Mouse (Mus musculus): Measurements from ENCODE around the gene C2cd5. TPM values are rescaled to one million over a fixed set of nuclear protein-coding genes. Genes with fewer than 3 reads are reported as not detected.
"Not testable (repeated sequence)": the region's sequence is repeated elsewhere in the genome, so short reads cannot be mapped to it uniquely, and the experiment has no call there.

Gene C2cd5
- polyA plus RNA-seq (2017; shearing (Covaris generic)), result 10 to 100 TPM; 50.1 to 82.6 (median 80.9) TPM

DNA sequence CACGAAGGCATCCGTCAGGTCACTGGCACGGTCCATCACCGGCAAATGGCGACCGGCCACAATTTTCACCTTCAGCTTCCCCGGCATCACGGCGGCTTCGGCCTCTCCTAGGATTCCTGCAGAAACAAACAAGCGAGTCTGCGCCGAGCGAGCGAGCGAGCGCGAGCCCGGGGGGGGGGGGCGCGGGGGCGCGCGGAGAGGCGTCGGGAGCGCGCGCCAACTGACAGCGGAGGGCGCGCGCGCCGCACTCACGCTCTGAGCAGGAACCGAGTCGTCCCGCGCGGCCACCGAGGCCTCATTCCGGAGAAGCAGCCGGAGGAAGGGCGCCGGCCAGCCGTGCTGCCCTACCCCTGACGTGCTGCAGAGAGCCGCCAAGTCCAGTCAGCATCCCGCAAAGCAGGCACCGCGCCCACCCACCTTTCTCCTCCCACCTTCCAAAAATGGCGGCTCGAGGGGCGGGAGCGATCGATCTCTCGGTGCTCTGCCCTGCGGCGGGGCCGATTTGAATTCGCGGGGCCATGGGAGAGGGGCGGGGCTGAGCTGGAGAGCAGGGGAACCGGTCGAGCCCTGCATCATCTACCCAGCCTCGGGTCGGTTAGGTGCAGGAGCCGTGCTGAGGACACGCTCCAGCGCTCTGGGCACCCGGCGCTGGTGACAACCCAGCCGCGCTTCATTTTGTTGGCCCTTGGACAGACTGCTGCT lies at the start of gene C2cd5:
Gene C2cd5, minus strand, starts transcription at position 461 of the 702 bp plus-strand sequence.
- ATAC-seq, result peak; percentile 93

DNA sequence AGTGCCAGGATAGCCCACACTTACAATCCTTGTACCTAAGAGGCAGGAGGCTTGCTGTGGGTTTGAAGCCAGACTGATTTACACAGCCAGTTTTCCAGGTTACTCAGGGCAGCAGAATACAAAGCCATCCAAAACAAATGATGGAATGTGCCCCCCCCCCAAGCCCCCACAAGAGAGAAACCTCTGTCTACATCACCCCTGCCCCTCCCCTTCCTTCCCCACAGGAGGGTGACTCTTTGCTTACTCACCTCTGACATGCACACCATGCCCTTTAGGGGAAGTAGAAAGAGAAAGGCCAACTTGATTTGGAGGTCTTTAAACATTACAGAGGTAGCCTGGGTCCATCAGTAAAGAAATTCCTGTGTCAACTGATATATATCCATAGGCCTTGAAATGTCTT lies 48.9 kb upstream of the C2cd5 start:
- ATAC-seq, result no peak

DNA sequence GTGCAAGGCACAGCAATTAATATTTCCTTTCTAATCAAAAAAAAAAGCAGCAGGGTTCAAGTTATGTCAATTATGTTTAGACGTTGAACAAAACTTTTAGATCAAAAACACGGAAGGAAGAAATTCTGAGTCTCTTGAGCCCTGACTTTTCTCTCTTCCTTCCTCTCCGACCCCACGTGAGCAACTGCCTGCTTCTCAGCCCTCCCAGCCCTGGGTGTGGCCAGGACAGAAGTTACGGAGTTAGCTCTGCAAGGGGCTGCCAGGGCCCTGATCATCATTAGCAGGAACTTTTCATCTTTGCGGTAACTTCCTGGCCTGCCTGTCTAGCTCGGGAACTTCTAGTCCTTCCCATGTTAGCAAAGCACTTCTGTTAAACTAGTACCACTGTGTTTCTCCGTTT lies 46.8 kb upstream of the C2cd5 start:
- ATAC-seq, result peak; percentile 77

DNA sequence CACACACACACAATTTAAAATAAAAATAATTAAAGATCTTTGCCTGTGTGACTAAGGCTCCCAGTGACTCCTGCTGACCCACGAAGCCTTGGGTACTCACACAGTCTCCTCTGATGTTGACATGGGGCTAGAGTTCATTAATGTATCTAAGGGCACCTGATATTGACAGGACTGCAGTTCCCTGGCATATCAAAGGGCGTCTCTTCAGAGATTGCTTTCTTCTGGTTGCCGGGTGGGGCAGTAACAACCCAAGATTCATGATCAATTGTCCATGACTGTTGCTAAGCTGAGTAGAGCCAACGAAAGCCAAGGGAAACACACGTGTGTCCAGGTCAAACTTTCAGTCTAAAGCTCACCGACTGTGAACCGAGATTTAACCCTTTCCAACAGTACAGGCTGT lies 45.1 kb upstream of the C2cd5 start:
- ATAC-seq, result no peak

DNA sequence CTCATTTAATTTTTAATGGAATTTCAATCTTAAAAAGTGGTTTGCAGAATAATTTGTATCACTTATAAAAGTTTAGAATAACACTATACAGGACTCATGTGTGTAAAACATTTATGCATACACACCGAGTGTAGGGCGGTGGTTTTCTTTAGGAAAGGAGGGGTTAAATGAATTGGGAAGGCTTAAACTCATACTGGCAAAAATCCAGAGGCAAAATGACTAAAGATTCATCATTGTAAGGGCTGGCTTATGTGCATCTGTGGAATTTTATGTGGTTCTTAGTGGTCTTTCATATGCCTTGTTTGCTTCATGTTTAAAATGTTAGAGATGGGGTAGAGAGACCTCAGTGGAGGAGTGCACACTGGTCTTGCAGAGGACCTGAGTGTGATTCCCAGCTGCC lies 44.6 kb upstream of the C2cd5 start:
- no peak for ATAC-seq

DNA sequence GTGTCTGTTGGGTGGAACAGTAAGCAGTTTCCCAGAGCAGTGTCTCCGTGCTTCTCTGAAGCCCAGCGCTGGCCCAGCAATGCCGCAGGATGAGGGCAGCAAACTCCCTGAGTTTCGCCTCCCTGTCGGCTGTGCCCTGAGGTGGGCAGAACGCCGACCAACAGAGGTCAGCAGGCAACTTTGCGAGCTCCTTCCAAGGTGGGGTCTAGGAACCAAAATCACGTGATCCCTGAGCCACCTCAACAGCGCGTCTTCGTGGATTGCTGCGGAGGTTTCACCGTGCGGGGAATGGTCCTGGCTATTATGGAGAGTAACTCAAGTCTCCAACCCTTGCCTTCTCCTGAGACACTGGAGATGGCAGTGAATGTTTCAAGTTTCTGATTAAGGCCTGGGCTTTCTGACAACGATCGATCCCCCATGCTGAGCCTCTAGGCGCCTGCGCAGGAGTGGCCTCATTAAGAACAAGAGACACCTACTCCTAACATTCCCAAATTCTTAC lies 43.9 kb upstream of the C2cd5 start:
- ATAC-seq, result no peak

DNA sequence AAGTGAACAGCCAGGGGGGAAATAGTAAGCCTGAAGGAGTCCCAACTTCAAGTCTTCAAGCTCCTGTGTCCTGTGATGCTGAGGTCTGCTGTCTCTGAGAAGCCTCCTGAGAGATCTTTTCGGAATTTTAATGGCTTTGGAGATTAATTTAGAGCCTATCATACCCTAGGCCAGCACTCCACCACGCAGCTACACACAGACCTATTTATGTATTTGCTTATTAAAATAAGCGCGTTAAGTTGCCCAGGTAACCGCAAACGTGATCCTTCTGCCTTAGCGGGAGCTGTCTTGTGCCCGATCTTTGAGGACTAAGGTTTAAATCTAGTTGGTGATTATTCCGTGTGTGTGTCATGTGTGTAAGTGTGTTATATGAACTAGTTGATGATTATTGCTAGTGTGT lies 43.4 kb upstream of the C2cd5 start:
- ATAC-seq, result no peak

DNA sequence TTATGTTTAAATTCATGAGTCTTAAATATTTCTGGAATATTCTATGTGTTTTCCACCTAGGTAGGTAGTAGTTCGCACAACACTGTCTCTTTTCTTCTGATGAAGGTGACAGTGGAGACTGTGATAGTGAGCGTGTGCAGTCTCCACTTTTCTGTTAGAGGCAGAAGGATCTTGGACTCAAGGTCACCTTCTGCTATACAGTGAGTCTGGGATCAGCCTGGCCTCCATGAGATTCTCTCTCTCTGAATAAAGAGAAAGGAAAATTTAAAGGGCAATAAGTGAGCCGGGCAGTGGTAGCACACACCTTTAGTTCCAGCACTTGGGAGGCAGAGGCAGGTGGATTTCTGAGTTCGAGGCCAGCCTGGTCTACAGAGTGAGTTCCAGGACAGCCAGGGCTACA lies 42.9 kb upstream of the C2cd5 start:
- ATAC-seq, result no peak

DNA sequence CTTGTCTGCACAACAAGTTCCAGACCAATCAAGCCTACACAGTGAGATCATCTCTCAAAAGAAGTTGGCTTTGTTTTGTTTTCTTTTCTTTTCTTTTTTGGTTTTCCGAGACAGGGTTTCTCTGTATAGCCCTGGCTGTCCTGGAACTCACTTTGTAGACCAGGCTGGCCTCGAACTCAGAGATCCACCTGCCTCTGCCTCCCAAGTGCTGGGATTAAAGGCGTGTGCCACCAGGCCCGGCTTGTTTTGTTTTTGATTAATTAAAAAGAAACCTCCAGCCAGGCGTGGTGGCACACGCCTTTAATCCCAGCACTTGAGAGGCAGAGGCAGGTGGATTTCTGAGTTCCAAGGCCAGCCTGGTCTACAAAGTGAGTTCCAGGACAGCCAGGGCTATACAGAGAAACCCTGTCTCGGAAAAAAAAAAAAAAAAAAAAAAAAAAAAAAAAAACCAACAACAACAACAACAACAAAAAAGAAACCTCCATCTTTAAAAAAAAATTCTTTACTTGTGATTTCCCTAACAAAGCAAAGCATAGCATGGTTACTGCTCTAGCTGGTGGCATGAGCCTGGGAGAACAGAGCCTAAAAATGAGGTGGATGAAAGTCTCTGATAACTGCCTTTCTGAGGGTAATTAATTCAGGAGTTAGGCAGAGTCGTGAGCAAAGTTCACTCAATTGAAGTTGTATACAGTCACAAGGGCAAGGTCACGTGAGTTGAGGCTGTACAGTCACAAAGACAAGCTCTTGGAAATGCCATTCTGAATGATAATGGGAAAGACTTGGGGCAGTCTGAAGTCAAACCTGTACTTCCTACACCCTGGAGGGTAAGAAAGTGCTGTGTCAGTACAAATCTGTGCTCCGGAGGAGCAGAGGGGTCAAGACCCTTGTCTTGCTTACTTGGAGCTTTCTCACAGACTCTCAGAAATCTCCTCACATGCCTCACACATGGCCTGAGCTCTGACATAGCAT lies 42.0 kb upstream of the C2cd5 start:
- ATAC-seq, result not testable (repeated sequence)

DNA sequence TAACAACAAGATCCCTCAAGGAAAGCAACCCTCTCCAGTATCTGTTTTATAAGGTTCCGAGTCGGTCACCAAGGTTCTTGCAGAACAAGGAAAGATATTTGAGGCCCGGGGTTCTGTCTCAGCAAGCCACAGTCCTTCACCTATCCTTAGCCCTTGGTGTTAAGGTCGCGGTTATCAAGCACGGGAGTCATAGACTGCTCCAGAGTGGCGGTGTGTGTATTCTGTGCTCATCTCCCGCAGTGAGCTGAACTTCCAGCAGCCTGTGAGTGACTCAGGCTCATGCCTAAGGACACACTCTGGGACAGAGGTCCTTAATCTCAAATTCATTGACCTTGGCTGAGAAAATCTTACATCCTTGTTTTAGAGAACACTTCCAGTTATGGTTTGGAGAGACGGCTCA lies 40.9 kb upstream of the C2cd5 start:
- ATAC-seq, result no peak

DNA sequence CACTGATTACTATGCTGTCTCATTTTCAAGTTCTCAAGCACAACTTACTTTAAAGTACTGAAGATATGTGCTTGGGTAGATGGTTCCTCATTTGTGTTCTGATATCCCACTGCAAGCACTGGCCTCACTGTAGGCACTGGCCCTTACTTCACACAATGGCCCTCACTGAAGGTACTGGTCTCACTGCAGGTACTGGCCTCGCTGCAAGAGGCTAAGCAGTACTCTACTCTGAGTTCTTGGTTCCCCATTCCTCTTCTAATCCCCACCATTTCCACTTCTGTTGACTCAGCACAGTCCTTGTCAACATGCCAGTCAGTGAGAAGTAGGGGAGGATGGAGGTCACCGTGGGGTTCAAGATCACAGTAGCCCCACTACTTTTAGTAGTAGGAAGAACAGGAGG lies 39.5 kb upstream of the C2cd5 start:
- no peak for ATAC-seq

DNA sequence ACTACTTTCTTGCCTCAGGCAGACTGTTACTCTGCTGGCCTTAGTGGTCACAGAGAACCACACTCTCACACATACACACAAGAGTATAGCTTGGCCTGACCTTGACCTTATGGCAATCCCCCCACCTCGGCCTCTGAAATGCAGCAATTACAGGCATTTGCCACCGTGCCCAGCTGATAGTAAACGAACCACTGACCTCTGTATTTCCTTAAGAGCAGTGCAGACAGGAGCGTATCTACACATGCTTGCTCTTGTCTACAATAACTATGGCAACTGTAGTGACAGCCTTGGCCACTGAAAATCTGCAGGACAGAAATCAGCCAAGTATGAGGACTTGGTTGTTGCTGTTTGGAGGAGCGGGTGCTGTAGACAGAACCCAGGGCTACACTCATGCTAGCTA lies 37.4 kb upstream of the C2cd5 start:
- no peak for ATAC-seq

DNA sequence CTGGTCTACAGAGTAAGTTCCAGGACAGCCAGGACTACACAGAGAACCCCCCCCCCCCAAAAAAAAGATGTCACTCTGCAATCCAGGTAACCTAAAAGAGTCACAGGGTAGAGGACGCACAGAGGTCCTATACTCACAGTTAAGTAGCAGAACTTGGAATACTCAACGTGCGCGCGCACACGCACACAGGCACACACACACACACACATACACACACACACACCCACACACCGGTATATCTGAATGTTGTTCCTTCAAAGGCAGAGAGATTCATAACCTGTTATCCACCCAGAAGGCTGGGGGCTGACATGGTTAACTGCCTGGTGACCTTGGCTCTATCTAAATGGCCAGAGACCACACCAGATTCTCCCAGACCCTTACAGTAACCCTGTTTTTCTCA lies 36.7 kb upstream of the C2cd5 start:
- ATAC-seq, result no peak

DNA sequence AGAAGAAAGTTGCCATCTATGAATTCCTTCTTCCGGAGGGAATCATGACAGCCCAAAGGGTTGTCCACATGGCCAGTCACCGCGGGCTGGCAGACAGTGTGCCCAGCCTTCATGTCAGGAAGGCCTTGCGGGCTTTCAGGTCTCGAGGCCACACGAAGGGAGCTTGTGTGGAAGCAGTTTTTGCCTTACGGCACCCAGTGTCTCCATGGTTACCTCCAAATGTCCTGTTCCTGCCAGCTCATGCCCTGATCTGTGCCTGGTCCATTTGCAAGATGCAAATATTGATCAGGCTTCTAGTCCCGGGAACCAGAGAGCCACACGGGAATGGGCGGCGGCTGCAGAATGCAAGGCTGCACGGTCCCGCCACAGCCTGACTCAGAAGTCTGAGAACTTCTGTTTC lies 35.2 kb upstream of the C2cd5 start:
- ATAC-seq, result no peak

DNA sequence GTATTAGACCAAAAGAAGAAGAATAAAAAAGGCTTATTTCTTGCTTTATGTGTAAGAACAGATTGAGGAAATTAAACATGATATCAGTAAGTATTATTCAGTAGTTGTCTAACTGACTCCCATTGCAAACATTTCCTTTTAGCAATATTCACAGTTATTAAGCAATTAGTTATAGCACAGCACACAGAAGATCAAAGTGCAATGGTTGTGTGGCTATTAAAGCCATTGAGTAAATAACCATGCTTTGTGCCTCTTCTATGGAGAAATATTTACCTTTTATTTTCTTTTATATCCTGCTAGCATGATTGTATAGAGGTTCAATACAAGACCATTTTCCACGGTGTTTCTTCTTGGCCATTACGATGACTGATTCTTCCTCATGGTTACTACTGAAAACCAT lies 33.2 kb upstream of the C2cd5 start:
- ATAC-seq, result no peak

DNA sequence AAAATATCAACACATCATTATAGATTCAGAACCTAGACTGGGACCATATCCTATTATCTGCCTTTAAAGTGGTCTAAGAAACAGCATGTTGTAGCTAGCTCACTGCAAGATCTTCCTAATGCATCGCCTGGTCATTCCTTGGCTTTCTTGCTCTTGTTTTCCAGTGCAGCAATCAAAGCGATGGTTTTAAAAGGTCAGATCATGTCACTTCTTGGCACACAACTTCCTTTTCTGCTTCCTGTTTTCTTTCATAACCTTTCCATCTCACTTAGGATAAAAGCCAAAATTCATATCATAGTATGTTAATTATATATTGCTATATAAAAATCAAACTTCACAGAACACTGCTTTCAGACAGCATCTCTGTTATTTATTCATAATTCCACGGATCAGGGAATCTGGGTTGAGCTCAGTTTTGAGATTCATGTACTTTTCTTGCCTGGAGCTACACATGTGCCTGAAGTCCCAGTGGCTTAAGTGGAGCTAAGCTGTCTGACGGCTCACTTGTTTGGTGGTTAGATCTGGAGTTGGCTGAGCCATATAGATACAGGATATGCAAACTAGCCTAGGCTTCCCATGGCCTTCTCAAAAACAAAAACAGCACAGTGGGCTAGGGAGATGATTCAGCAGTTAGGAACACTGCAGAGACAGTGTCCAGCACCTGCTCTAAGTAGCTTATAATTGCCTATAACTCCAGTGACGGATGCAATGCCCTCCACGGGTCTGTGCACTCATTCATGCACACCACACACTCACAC lies 32.1 kb upstream of the C2cd5 start:
- no peak for ATAC-seq

DNA sequence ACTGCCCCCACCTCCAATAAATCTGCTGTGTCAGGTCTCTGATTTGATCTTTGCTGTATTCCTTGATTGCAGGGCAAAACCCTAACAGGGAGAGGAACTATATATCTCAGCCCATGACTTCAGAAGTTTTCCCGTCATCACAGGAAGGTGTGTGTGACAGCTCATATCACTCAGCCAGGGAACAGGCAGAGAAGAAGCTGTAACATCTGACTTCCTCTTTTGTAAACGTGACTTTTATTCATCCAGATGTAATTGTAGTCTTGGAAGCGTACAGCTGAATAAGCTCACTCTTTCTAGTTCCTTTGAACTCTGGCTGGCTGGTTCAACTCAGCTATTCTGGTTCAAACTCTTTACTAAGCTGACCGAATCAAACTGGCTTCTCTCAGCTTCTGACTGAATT lies 30.5 kb upstream of the C2cd5 start:
- ATAC-seq, result no peak

DNA sequence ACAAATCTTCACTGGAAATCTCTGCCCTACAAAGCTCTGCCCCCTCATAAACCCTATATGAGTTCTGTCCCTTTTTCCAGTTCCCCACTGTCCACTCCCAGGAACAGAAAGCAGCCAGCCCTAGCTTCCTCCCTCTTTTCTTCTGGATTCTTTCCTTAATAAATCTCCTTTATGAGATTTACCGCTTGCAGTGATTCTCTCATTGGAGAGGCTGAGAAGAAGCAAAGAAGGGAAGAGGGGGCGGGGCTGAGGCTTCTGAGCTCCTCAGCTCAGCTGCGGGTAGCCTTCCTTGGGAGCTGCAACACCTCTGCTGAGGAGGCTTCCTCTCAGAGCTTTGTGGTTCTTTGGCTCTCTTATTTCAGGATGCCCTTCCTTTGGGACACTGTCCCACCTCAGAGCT lies 30.0 kb upstream of the C2cd5 start:
- ATAC-seq, result no peak

DNA sequence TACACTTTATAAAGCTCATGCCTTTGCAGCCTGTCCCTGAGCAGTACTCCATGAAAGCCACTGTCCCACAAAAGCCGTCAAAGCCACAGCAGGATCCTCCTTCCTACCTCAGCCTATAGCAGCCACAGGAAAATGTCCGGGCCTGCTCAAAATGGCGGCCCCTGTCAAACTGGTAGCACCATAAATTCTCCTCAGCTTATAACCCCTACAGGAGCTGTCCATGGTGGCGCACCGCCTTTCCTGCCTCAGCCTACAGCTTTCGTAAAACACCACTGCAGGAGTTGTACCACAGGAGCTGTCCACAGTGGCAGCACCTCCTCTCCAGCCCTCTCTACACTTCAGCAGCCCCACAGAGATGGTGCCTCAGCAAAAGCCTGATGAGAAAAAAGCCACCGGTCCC lies 29.5 kb upstream of the C2cd5 start:
- ATAC-seq, result no peak

DNA sequence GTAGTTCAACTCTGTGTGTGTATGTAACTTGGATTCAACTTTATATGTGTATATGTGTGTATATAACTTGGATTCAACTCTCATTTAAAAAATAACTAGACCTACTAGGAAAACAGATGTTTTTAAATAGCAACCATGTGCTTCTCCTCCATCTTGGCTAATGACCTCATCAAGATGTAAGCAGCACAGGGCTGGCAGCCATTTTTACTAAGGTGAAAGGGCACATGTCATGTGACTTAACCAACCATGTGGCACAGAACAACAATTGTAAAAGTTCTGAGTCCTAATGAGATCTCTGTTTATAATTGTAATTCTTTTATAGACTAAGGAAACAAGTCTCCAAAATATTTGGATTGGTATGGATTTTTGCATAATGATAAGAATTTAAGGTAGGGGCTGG lies 25.8 kb upstream of the C2cd5 start:
- no peak for ATAC-seq

DNA sequence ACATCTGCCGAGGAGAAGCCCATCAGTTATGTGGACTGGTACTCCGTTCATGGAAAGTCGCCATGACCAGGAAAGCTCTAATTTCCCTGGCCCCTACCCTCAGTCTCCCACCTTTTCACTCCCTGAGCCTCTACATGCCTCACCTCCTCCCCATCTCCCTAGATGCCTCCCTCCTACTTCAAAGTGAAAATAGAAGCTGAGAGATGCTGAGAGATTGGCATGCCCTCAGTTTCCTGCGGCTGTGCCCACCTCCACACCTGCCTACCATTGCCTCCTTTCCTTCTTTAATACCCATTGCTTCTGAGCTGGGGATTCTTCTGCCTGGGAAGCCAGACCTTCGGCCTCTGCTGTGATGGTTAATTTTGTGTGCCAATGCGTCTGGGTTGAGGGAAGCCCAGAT lies 19.4 kb upstream of the C2cd5 start:
- ATAC-seq, result no peak

DNA sequence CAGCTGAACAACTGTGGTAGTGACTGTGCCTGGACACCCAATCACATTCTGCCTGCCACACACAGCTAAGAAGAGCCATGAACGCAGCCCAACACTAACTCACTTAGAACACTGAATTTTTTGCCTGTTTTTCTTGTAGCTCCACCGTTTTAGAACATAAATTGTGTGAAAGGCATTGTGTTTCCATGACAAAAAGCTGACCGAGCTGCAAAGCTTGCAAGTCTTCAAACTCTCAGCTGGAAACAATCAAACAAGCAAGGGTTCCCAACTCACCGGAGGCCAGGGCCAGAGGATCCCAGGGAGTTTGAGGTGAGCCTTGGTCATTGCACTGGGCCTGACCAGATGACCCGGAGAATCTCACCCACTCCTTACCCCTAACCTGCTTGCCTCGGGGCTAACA lies 16.8 kb upstream of the C2cd5 start:
- ATAC-seq, result no peak

DNA sequence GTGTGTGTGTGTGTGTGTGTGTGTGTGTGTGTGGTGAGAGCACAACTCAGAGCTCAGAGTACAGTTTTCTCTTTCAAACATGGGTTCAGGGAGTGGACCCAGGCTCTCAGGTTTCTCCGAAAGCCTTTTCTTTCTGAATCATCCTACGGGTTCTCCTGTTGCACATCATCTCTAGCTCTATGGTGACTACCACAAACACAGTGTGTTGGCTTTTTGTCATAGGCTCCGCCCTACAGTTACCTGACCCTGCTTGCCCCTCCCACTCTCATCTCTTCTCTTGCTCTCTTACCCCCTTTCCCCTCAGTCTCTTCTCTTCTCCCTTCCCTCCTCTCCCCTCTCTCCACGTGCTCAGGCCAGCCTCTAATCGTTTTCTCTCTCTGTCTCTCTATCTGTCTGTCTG lies 15.6 kb upstream of the C2cd5 start:
- ATAC-seq, result peak; percentile 23

Measured in inflammation-experienced regulatory T-cells, adult 6 months (primary cell).